Mouse (Mus musculus): Measurements from ENCODE around the gene Fstl3.

The Fstl3 gene

GRCm38 (mm10) chr10:79815671-79816494 is 38.8 kb downstream of the Fstl3 start:
- DNase-seq: no peak

DNA sequence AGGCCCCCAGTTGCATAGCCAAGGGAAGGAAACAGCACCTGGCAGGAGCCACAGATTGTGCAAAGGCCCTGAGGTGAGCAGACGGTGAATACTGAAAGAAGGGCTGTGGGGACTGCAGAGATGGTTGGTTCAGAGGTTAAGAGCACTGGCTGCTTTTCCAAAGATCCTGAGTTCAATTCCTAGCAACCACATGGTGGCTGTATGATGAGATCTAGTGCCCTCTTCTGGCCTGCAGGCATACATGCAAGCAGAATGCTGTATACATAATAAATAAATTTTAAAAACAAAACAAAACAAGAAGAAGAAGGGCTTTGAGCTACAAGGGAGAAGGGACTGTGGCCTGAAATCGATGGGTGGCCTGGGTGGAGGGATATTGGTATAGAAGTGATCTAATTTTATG is 40.0 kb downstream of the Fstl3 start:
- no peak for DNase-seq

DNA sequence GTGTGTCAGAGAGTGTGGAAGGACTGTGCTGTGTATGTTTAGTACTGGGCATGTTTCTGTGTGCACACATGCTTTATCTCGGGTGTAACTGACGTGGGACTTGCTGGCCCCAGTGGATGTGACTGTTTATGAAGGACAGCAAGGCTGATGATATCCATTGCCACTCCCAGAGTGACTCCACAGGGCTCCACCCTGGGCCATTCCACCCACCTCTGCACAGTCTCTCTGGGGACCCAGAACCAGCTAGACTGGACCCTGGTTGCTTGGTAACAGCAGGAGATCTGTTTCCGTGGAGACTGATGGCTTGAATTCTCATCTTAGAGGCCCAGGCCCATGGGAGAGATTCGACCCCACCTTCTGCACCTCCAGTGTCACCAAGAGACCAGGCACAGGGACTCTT is 41.2 kb downstream of the Fstl3 start:
- no peak for DNase-seq

- no peak for DNase-seq
These were observed 42.5 kb downstream of the Fstl3 start for GRCm38 (mm10) chr10:79819606-79820005.

DNA sequence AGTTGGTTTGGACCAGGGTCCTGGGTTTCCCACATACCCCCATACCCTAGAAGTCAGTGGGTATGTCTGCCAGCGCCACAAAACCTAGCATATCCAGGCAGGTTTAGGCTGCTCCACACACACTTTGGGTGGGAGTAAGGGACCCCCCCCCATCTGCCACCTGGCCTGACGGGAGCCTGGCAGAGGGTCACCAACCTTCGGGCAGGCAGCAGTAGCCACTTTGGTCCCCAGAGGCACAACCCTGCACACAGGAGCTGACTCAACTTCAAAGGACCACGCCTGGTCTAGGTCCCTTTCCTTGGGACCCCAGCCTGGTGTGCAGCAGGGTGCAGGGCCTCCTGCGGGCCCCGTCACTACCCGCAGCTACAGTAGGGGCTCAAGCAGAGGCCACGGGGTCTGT is 43.2 kb downstream of the Fstl3 start:
- DNase-seq: no peak

DNA sequence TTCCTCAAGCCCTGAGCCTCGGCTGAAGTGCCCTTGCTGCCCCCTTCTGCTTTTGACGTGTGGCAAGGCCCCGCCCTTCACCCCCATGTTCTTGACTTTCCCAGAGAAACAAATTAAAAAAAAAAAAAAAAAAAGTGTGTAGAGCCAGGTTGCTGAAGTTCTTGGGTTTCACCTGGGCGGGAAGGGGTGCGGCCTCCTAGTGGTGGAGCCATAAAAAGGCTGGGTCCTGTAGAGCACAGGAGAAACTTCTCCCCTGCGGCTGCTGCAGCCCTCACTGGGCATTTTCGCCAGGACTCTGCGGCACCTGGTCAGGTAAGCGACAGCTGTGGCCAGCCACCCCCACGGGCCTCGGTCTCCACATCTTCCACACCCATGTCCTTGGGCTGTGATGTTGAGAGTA is 43.7 kb downstream of the Fstl3 start, which contains the start of gene Misp:
Gene Misp (plus strand): TSS at position 208 of the 400 bp plus-strand sequence.
- no peak for DNase-seq

- DNase-seq: no peak
These were observed 44.7 kb downstream of the Fstl3 start for GRCm38 (mm10) chr10:79821731-79822130.

- peak; percentile 40 for DNase-seq
These were observed 45.3 kb downstream of the Fstl3 start for GRCm38 (mm10) chr10:79822372-79822771.

- DNase-seq: no peak
These were observed 45.9 kb downstream of the Fstl3 start for GRCm38 (mm10) chr10:79823011-79823410.

GRCm38 (mm10) chr10:79824413-79824812 is 47.3 kb downstream of the Fstl3 start:
- peak; percentile 56 for DNase-seq

DNA sequence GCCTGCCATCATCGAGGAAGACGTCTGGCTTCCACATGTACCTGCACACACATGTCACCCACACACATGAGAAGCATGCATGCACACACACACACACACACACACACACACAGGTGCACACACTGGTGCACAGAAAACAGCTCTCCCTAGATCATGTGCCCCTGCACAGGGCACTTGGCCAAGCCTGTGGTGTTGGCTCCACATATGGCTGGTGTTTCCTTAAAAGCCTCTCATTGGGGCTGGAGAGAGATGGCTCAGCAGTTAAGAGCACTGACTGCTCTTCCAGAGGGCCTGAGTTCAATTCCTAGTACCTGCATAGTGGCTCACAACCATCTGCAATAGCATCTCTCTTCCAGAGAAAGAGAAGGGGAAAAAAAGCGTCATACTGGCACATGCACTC is 54.5 kb downstream of the Fstl3 start:
- no peak for DNase-seq
